Mouse (Mus musculus) adipocyte (in vitro differentiated cells): Measurements from ENCODE around the gene Akr1c19.
"Not testable (repeated sequence)": the region's sequence is repeated elsewhere in the genome, so short reads cannot be mapped to it uniquely, and the experiment has no call there.

Source experiments
- DNase-seq: peaks from one replicate; pipeline ENCODE4 v3.0.0-alpha.2; 2016; ENCODE audit warnings: low spot score

Akr1c19 gene

GRCm38 (mm10) chr13:4265455-4265854 is 37.0 kb downstream of the Akr1c19 start:
- DNase-seq, result not testable (repeated sequence)

DNA sequence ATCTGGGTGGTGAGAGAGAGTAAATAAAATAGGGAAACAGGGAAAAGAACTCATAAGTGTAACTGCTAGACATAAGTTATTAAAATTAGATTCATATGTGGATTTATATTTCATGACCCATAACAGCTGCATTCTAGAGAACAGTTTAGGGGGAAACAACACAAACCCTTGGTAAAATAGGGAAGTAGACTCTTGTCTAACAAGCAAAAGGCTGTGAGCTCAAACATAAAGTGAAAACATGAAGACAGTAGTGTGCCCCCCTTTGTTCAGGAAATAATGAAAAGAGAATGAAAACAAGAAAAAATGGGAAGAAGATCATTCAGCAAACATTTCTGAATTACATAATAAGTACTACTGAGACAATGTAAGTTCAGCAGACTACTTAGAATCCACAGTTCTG is 42.4 kb downstream of the Akr1c19 start:
- DNase-seq, result no peak

GRCm38 (mm10) chr13:4277526-4277925 is 49.0 kb downstream of the Akr1c19 start:
- no peak for DNase-seq

- DNase-seq, result no peak
Observed at GRCm38 (mm10) chr13:4279284-4279683, 50.8 kb downstream of the Akr1c19 start, which contains the start of gene Akr1c12. Gene Akr1c12, minus strand, starts transcription at chr13:4279433.

- DNase-seq, result peak; percentile 63
Observed at GRCm38 (mm10) chr13:4281471-4282412, 53.2 kb downstream of the Akr1c19 start.

- no peak for DNase-seq
Observed at GRCm38 (mm10) chr13:4296991-4297390, 68.5 kb downstream of the Akr1c19 start.
